Mouse (Mus musculus) neural tube, embryonic 13.5 days (tissue): ENCODE measurements at regions not wholly inside any gene's neighbourhood (a gene's known extent, or its start where the extent isn't known, plus 50 kb on each side); places are given as distances from the start of the nearest gene placed in this dataset.
A peak's percentile ranks its signal among the peaks of the same experiment; 100 is the strongest.

ENCODE experiments used
- ATAC-seq: fragments of 200-750 bp; cut with Nextera tagmentation; 2 replicates; pipeline ENCODE4 v1.8.0; 2017; ENCODE audit warnings: low read depth, mild to moderate bottlenecking, moderate TSS enrichment, moderate library complexity
- H3K27ac ChIP-seq: fragments of 300-500 bp; sonication (generic); replicated peaks from 2 replicates; pipeline ENCODE4 v1.5.1; 2015; ENCODE audit warnings: moderate library complexity, mild to moderate bottlenecking, inconsistent platforms
- H3K27me3 ChIP-seq: fragments of 300-500 bp; sonication (generic); 2 replicates; pipeline ENCODE4 v1.6.1; 2015; ENCODE audit warnings: mild to moderate bottlenecking, inconsistent platforms
- H3K36me3 ChIP-seq: fragments of 300-500 bp; sonication (generic); 2 replicates; pipeline ENCODE4 v1.6.1; 2015; ENCODE audit warnings: mild to moderate bottlenecking, inconsistent platforms
- H3K4me1 ChIP-seq: fragments of 300-500 bp; sonication (generic); replicated peaks from 2 replicates; pipeline ENCODE4 v1.6.1; 2015; ENCODE audit warnings: inconsistent platforms
- H3K4me2 ChIP-seq: fragments of 300-500 bp; sonication (generic); 2 replicates; pipeline ENCODE4 v1.6.1; 2015; ENCODE audit warnings: inconsistent platforms, mild to moderate bottlenecking, moderate library complexity
- H3K4me3 ChIP-seq: fragments of 300-500 bp; sonication (generic); 2 replicates; pipeline ENCODE4 v1.5.1; 2015; ENCODE audit warnings: mild to moderate bottlenecking, inconsistent platforms
- H3K9ac ChIP-seq: fragments of 300-500 bp; sonication (generic); 2 replicates; pipeline ENCODE4 v1.6.1; 2015; ENCODE audit warnings: moderate library complexity, mild to moderate bottlenecking, inconsistent platforms
- H3K9me3 ChIP-seq: fragments of 300-500 bp; sonication (generic); 2 replicates; pipeline ENCODE4 v1.6.1; 2016; ENCODE audit warnings: inconsistent platforms
- WGBS: fragments of 180-500 bp; shearing (Covaris S2); methylation state at CpG from one replicate; pipeline ENCODE4 v1.1.7; 2015; 5-methylcytosine and 5-hydroxymethylcytosine counted together

DNA sequence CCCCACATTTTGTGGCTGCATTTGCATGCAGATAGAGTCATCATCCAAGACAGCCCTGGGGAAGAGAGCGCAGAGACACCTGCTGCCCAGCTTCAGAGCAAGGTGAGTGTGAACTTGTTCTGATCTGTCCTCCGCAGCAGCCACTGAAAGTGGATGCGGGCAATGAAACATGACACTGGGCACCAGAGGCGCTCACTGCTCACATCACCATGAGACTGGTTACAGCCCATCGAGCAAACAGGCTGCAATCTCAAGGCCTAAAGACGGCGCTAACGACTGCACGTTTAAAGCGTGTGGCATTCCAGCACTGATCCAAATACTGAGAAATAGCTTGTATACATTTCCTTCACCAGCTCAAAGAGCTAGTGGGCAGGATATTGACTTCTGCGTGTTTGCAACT is 65.8 kb downstream of the Barhl2 start:
- no peak for ATAC-seq
- H3K36me3 ChIP-seq, result no peaks in the 10 kb centered on the region
- H3K4me2 ChIP-seq, result no peak overlapping the region
- no peaks in the 10 kb centered on the region for H3K27me3 ChIP-seq
- H3K9ac ChIP-seq, result no peak overlapping the region
- WGBS, result 71% methylated on average over 11 of the region's 11 CpGs
- H3K9me3 ChIP-seq, result no peaks in the 10 kb centered on the region
- no peaks in the 10 kb centered on the region for H3K4me1 ChIP-seq
- no peak overlapping the region for H3K27ac ChIP-seq
- H3K4me3 ChIP-seq, result no peak overlapping the region

DNA sequence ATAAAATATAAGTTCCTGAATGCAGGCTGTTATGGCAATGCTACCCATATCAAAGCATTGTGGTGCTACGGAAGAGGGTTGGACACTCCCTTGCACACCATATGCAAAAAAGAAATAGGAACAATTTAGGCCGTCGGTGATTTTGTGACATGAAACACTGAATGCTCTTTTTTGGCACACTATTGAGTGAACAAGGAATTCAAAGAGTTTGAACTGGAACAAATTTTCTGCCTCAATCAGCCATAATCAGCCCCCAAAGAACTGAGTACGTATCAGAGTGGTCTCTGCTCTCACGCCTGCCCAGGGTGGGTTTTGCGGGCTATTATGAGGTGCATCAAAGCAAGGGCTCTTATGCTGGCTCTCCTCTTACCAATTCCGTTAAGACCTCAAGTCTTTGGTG is 71.3 kb downstream of the Barhl2 start:
- H3K4me3 ChIP-seq, result no peak overlapping the region
- ATAC-seq, result no peak
- no peaks in the 10 kb centered on the region for H3K27me3 ChIP-seq
- H3K4me2 ChIP-seq, result no peak overlapping the region
- H3K9me3 ChIP-seq, result no peaks in the 10 kb centered on the region
- no peak overlapping the region for H3K27ac ChIP-seq
- no peaks in the 10 kb centered on the region for H3K36me3 ChIP-seq
- peaks cover 19% of the 10 kb centered on the region for H3K4me1 ChIP-seq
- H3K9ac ChIP-seq, result no peak overlapping the region
- 73% methylated on average over 7 of the region's 7 CpGs for WGBS

DNA sequence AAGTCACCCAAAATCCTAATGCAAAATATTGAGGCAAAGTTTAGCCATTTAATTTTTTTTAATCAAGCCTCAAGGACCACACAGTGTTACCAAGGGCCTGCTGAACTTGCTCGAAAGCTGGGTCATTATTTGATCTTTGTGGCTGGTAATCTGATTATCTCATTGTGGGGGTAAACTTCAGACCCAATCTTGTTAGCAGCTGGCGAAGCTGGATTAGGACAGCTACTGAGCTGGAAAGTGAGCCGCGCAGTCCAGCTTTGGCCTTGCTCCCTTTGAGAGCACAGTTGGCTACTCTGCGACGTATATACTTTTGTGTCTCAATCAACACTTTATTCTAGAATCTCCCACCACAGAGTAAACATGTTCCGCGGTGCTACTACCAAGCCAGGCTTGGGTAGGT is 72.1 kb downstream of the Barhl2 start:
- H3K4me1 ChIP-seq, result peaks cover 19% of the 10 kb centered on the region
- no peaks in the 10 kb centered on the region for H3K36me3 ChIP-seq
- H3K27me3 ChIP-seq, result no peaks in the 10 kb centered on the region
- H3K9me3 ChIP-seq, result no peaks in the 10 kb centered on the region
- WGBS, result 76% methylated on average over 8 of the region's 8 CpGs
- no peak overlapping the region for H3K9ac ChIP-seq
- no peak for ATAC-seq
- no peak overlapping the region for H3K27ac ChIP-seq
- no peak overlapping the region for H3K4me3 ChIP-seq
- no peak overlapping the region for H3K4me2 ChIP-seq

DNA sequence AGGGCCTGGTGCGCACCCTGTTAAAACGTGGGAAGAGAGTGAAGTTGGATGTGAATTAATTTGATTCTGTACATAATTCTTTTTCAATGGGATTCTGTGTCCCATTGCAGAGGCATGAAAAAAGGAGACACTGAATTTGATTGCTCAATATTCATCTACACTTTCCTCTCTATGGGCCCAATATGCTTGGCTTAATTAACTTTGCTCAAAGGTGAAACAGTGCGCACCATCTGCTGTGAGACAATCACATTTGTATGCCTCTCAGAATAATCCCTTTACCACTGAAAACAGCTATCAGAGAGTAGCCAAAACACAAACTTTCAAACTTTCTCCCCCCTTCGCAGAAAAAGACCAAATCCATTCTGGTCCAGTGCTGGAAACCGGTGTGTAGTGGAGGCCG is 72.7 kb downstream of the Barhl2 start:
- no peak overlapping the region for H3K4me3 ChIP-seq
- H3K9ac ChIP-seq, result no peak overlapping the region
- no peak overlapping the region for H3K4me2 ChIP-seq
- no peak for ATAC-seq
- H3K9me3 ChIP-seq, result no peaks in the 10 kb centered on the region
- no peaks in the 10 kb centered on the region for H3K27me3 ChIP-seq
- 47% methylated on average over 6 of the region's 6 CpGs for WGBS
- peaks cover 19% of the 10 kb centered on the region for H3K4me1 ChIP-seq
- no peaks in the 10 kb centered on the region for H3K36me3 ChIP-seq
- no peak overlapping the region for H3K27ac ChIP-seq

DNA sequence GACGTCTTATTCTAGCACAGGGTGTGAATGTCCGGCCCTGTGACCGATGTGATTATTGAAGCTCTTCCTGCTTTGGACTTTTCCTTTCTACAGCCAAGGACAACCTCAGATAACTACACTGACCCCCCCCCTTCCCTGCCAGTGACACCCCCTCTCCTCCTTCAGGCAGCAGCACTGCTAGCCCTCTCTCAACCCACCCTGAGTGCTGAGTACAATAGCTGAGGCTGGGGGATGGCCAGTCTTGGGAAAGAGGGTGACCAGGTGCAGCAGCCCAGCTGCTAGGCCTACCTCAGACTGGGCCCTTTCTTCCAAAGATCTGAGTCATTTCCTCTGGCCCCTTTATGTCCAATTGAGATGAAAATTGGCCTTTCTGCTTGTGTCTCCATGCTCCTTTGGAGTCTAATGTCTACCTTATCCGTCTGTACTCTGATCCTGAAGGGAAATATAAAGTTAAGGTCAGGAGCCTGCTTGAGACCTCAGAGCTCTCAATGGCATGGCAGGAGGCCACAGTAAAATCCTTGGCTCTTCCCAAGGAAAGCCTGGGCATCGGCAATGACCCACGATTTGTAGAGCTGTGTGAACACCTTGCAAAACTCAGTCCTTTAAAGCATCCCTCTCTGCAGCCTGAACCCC is 73.7 kb downstream of the Barhl2 start:
- no peak overlapping the region for H3K4me3 ChIP-seq
- peaks cover 19% of the 10 kb centered on the region for H3K4me1 ChIP-seq
- no peak overlapping the region for H3K4me2 ChIP-seq
- H3K27ac ChIP-seq, result no peak overlapping the region
- no peaks in the 10 kb centered on the region for H3K27me3 ChIP-seq
- WGBS, result 47% methylated on average over 6 of the region's 6 CpGs
- H3K36me3 ChIP-seq, result no peaks in the 10 kb centered on the region
- no peaks in the 10 kb centered on the region for H3K9me3 ChIP-seq
- no peak overlapping the region for H3K9ac ChIP-seq
- no peak for ATAC-seq

DNA sequence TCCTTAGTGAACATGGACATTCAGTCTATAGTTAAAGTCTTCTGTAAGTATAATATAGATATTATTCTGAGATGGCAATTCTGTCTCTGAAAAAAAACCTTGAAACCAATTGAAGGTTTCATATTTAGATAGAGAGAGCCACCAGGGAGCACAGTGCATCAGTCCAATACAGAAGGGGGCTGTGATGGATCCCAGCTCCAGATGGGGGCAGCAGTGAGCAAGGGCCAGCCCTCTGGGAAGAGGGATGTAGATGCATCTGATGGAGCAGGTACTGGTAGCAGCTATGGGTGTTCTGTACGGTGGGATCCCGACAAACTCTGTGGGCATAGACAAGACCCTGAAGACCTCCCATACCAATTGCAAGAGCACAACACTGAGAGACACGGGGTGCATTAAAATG is 76.0 kb downstream of the Barhl2 start:
- H3K9me3 ChIP-seq, result no peaks in the 10 kb centered on the region
- no peaks in the 10 kb centered on the region for H3K27me3 ChIP-seq
- 87% methylated on average over 3 of the region's 3 CpGs for WGBS
- H3K4me1 ChIP-seq, result peaks cover 26% of the 10 kb centered on the region
- no peak overlapping the region for H3K27ac ChIP-seq
- no peak overlapping the region for H3K9ac ChIP-seq
- no peak overlapping the region for H3K4me2 ChIP-seq
- no peak overlapping the region for H3K4me3 ChIP-seq
- no peak for ATAC-seq
- no peaks in the 10 kb centered on the region for H3K36me3 ChIP-seq

DNA sequence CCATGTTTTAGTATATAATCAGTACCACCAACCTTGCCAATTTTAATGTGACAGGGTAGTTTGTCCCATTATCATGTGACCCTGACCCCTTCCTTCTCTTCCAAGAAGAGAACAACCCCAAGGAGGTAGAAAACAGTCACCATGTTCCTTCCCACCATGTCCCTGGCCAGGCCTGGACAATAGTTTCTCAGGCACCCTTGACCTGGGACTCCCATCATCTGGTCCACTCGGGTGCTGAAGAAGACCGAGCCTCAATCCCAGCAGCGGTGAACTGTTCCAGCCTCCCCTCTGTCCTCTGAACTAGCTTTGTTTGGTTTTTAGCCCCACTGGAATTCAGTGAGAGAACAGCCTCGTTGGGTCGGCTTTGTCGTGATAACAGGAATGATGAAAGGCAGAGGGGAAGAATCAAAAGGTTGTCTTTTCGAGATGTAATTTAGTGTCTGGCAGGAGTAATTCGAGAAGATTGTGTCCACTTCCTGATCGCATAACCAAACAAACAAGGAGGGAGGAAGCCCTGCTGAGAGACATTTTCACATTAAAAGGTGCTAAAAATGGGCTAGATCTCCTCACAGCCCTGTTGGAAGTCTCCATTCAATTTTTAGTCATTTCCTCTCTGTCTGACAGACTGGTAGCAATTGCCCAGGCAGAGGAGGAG is 77.2 kb downstream of the Barhl2 start:
- Histone ChIP-seq H3K27ac (no peak overlapping the region), H3K4me2 (no peak overlapping the region)

DNA sequence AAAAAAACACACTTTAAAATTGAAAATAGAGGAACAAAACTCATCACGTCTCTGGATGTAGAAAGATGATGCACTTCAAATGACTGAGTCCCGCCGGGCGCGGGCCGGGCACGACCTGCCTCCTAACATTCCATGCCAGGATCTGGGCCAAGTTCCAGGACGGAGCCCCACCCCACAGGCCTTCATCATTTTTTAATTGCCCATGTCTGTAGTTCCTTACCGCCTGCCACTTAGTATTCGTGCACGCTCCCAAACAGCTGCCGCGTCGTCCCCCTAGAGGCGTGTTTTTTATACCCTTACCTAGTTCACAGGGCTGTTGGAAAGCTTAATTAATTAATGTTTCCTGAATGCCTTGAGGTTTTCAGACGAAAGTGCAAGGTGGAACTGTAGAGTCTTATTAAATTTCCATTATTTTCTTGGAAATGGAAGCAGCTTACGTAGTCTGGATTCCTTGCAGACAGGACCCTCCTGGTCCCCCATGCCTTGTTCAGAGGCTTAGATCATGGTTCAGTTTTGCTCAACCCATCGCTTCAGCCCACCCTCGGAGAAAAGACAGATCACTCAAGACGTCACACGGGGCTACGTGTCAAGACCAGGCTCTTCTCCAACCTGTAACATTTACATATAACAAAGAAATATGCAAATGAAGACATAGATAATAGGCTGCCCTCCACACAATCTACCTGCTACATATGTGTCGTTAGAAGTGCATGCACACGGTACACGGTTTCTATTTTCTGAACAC is 81.0 kb downstream of the Barhl2 start:
- ATAC-seq, result peak; percentile 56
- H3K27me3 ChIP-seq, result no peaks in the 10 kb centered on the region
- WGBS, result 53% methylated on average over 25 of the region's 25 CpGs
- no peak overlapping the region for H3K27ac ChIP-seq
- peak overlapping the region; percentile 13 for H3K4me2 ChIP-seq
- peaks cover 10% of the 10 kb centered on the region for H3K9me3 ChIP-seq
- H3K4me1 ChIP-seq, result peaks cover 7% of the 10 kb centered on the region; the same call in 1 of the 2 replicates
- no peaks in the 10 kb centered on the region for H3K36me3 ChIP-seq
- H3K4me3 ChIP-seq, result no peak overlapping the region
- no peak overlapping the region for H3K9ac ChIP-seq

More for the DNA sequence above, 77.2 kb downstream of the Barhl2 start:
- Histone ChIP-seq H3K4me3 (no peak overlapping the region), H3K9me3 (no peaks in the 10 kb centered on the region), H3K9ac (no peak overlapping the region), H3K36me3 (no peaks in the 10 kb centered on the region), H3K27me3 (no peaks in the 10 kb centered on the region), H3K4me1 (peaks cover 25% of the 10 kb centered on the region)
- no peak for ATAC-seq
- WGBS, result 16% methylated on average over 9 of the region's 9 CpGs

DNA sequence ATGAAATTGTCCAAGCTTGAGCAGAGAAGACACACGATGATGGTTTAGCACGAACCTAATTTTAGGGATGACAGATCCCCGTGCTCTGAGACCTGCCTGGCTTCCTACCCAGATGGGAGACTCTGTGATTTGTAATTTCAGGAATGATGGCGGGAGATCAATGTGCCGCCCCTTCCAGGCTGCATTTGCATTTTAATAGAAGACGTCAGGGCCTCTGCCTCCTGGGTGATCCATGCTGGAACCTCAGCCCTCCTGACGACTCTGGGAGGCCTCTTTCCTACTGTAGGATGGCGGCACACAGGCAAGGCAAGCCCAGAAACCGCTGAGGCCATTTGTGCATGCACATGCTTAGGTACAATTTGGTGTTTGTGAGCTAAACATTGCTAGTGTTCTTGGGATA is 90.1 kb downstream of the Barhl2 start:
- H3K4me1 ChIP-seq, result peaks cover 6% of the 10 kb centered on the region
- H3K4me3 ChIP-seq, result no peak overlapping the region
- H3K27ac ChIP-seq, result 0 out of 2 replicates have a peak overlapping the region, but pooled peaks have one; percentile 28
- 18% methylated on average over 9 of the region's 9 CpGs for WGBS
- H3K27me3 ChIP-seq, result peaks cover 3% of the 10 kb centered on the region; the same call in 1 of the 2 replicates
- H3K9ac ChIP-seq, result no peak overlapping the region
- H3K9me3 ChIP-seq, result no peaks in the 10 kb centered on the region; the same call in 1 of the 2 replicates
- no peaks in the 10 kb centered on the region for H3K36me3 ChIP-seq
- H3K4me2 ChIP-seq, result no peak overlapping the region
- ATAC-seq, result peak; percentile 37; the same call in 1 of the 2 replicates

DNA sequence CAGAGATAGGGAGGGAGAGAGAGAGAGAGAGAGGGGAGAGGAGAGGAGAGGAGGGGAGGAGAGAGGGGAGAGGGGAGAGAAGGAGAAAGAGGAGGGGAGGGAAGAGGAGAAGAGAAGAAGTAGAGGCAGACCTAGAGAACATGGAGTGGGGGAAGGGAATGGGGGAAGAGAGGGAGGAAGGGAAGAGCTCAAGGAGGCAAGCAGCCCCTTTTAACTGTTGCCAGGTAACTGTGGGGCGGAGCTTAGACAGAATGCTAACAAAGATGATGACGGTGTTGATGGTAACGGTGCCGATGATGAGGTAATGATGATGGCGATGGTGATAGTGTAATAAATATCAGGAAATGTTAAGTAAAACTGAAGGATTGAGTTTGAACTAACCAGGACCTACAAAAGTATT is 90.7 kb downstream of the Barhl2 start:
- ATAC-seq, result no peak
- Histone ChIP-seq H3K9me3 (no peaks in the 10 kb centered on the region; the same call in 1 of the 2 replicates), H3K4me2 (no peak overlapping the region), H3K4me1 (peaks cover 6% of the 10 kb centered on the region), H3K9ac (no peak overlapping the region), H3K36me3 (no peaks in the 10 kb centered on the region), H3K27ac (no peak overlapping the region), H3K4me3 (no peak overlapping the region), H3K27me3 (peaks cover 3% of the 10 kb centered on the region; the same call in 1 of the 2 replicates)
- 43% methylated on average over 5 of the region's 5 CpGs for WGBS

DNA sequence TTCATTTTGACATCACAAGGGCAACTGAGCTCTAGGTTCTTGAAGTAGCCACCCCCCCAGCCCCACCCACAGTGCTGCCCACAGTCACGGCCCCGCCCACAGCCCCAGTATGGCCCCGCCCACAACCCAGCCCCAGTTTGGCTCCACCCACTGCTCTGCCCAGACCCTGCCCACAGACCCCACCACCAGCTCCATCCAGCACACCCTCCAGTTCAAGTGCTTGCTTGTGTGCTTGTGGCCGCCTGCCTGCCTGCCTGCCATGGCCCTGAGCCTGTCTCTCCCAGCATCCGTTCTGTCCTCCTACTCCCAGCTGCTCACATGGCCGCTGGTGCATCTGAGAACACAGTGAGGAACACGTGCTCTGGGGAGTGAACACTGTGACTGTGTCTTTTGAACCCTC is 92.0 kb downstream of the Barhl2 start:
- Histone ChIP-seq H3K9ac (no peak overlapping the region), H3K4me3 (no peak overlapping the region), H3K4me1 (peaks cover 6% of the 10 kb centered on the region), H3K9me3 (peaks cover 3% of the 10 kb centered on the region; the same call in 1 of the 2 replicates), H3K36me3 (no peaks in the 10 kb centered on the region), H3K27ac (no peak overlapping the region), H3K4me2 (no peak overlapping the region), H3K27me3 (peaks cover 3% of the 10 kb centered on the region; the same call in 1 of the 2 replicates)
- ATAC-seq, result peak; percentile 12; the same call in 1 of the 2 replicates
- WGBS, result 84% methylated on average over 7 of the region's 7 CpGs

DNA sequence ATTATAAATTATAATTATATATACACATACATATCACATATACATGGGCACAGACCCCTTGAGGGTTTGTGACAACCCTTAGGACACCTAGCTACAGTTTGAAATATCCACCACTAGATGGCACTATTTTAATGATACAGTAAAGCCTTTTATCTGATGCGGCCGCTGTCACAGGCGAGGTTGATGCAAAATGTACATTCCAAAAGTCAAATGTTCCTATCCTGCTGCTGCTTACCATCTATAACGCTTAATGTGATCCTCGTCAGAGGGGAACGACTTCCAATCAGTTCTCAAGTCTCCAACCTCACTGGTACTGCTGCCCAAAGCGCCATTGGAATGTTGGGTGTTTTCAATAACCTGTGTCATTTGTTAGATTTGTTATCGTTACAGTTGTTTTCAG is 92.9 kb downstream of the Barhl2 start:
- WGBS, result 49% methylated on average over 8 of the region's 8 CpGs
- H3K27ac ChIP-seq, result no peak overlapping the region
- peaks cover 11% of the 10 kb centered on the region; the same call in 1 of the 2 replicates for H3K9me3 ChIP-seq
- no peak overlapping the region for H3K9ac ChIP-seq
- peaks cover 6% of the 10 kb centered on the region for H3K4me1 ChIP-seq
- ATAC-seq, result no peak
- H3K36me3 ChIP-seq, result no peaks in the 10 kb centered on the region
- H3K27me3 ChIP-seq, result peaks cover 3% of the 10 kb centered on the region; the same call in 1 of the 2 replicates
- H3K4me2 ChIP-seq, result no peak overlapping the region
- no peak overlapping the region for H3K4me3 ChIP-seq
